Mouse (Mus musculus) liver, embryonic 15.5 days (tissue): ENCODE data around the gene Mchr1. TPM values are rescaled to one million over a fixed set of nuclear protein-coding genes. Genes with fewer than 3 reads are reported as not detected.
A peak's percentile ranks its signal among the peaks of the same experiment; 100 is the strongest.

Source experiments
- ATAC-seq: fragments of 200-750 bp; cut with Nextera tagmentation; 2 replicates; pipeline ENCODE4 v1.8.0; 2017; ENCODE audit warnings: moderate number of reproducible peaks, mild to moderate bottlenecking, moderate library complexity; ENCODE audit not compliant: insufficient read depth
- H3K27ac ChIP-seq: fragments of 300-500 bp; sonication (generic); replicated peaks from 2 replicates; pipeline ENCODE4 v1.5.1; 2015; ENCODE audit warnings: mild to moderate bottlenecking, inconsistent platforms
- H3K27me3 ChIP-seq: fragments of 300-500 bp; sonication (generic); 2 replicates; pipeline ENCODE4 v1.6.1; 2015; ENCODE audit warnings: mild to moderate bottlenecking, inconsistent platforms
- H3K36me3 ChIP-seq: fragments of 300-500 bp; sonication (generic); replicated peaks from 2 replicates; pipeline ENCODE4 v1.6.1; 2015; ENCODE audit warnings: moderate library complexity, mild to moderate bottlenecking, inconsistent platforms
- H3K4me1 ChIP-seq: fragments of 300-500 bp; sonication (generic); replicated peaks from 2 replicates; pipeline ENCODE4 v1.6.1; 2015; ENCODE audit warnings: inconsistent platforms
- H3K4me2 ChIP-seq: fragments of 300-500 bp; sonication (generic); 2 replicates; pipeline ENCODE4 v1.6.1; 2015; ENCODE audit warnings: moderate library complexity, mild to moderate bottlenecking, inconsistent platforms
- H3K4me3 ChIP-seq: fragments of 300-500 bp; sonication (generic); replicated peaks from 2 replicates; pipeline ENCODE4 v1.5.1; 2015; ENCODE audit warnings: mild to moderate bottlenecking, inconsistent platforms
- H3K9ac ChIP-seq: fragments of 300-500 bp; sonication (generic); 2 replicates; pipeline ENCODE4 v1.6.1; 2015; ENCODE audit warnings: moderate library complexity, mild to moderate bottlenecking, inconsistent platforms
- H3K9me3 ChIP-seq: fragments of 300-500 bp; sonication (generic); replicated peaks from 2 replicates; pipeline ENCODE4 v1.6.1; 2016; ENCODE audit warnings: inconsistent platforms
- WGBS: fragments of 180-500 bp; shearing (Covaris S2); methylation state at CpG from one replicate; pipeline ENCODE4 v1.1.7; 2015; ENCODE audit warnings: mixed read lengths; ENCODE audit not compliant: insufficient replicate concordance; 5-methylcytosine and 5-hydroxymethylcytosine counted together
- polyA plus RNA-seq: library from polyadenylated mRNA; unstranded; fragments of >200 nt; fragmentation: Nextera tagmentation; extraction: Ambion mirVana; gene quantifications from 2 replicates; pipeline ENCODE4 v1.2.1, GENCODE M21; 2015

The Mchr1 gene
- 0.07 and 0.08 TPM in 2 replicates for polyA plus RNA-seq

GRCm38 (mm10) chr15:81235086-81235920, at the start of gene Mchr1:
Mchr1 (plus strand) TSS chr15:81235499.
- Histone ChIP-seq H3K9ac (no peak within 1 kb of the TSS), H3K36me3 (no peaks in the 10 kb centered on the region), H3K9me3 (no peaks in the 10 kb centered on the region), H3K27ac (no peak within 1 kb of the TSS), H3K27me3 (peaks cover 60% of the 10 kb centered on the region), H3K4me2 (peak within 1 kb of the TSS; percentile 55), H3K4me3 (peak within 1 kb of the TSS; percentile 12; the same call in 1 of the 2 replicates), H3K4me1 (no peaks in the 10 kb centered on the region)
- WGBS = 5% methylated on average over 25 of the region's 25 CpGs
- no peak for ATAC-seq

GRCm38 (mm10) chr15:81189061-81189460, 46.2 kb upstream of the Mchr1 start:
- Histone ChIP-seq H3K27me3 (no peaks in the 10 kb centered on the region), H3K4me3 (no peak overlapping the region), H3K36me3 (no peaks in the 10 kb centered on the region), H3K4me1 (peaks cover 37% of the 10 kb centered on the region), H3K9ac (no peak overlapping the region), H3K9me3 (no peaks in the 10 kb centered on the region), H3K4me2 (no peak overlapping the region; the same call in 1 of the 2 replicates), H3K27ac (no peak overlapping the region)
- ATAC-seq = no peak
- 84% methylated on average over 2 of the region's 2 CpGs for WGBS

- Histone ChIP-seq H3K36me3 (no peaks in the 10 kb centered on the region), H3K9me3 (no peaks in the 10 kb centered on the region), H3K9ac (peak overlapping the region; percentile 74), H3K4me2 (peak overlapping the region; percentile 98), H3K27me3 (no peaks in the 10 kb centered on the region), H3K4me3 (peak overlapping the region; percentile 72), H3K4me1 (peaks cover 37% of the 10 kb centered on the region), H3K27ac (peak overlapping the region; percentile 58; the same call in 1 of the 2 replicates)
- ATAC-seq = peak; percentile 17
- 1% methylated on average over 37 of the region's 46 CpGs for WGBS
These were observed 45.2 kb upstream of the Mchr1 start for GRCm38 (mm10) chr15:81190011-81190629.

- H3K4me1 ChIP-seq = peaks cover 36% of the 10 kb centered on the region
- peak within 1 kb of the TSS; percentile 58 for H3K27ac ChIP-seq
- peak; percentile 98 for ATAC-seq
- peak within 1 kb of the TSS; percentile 98 for H3K4me2 ChIP-seq
- H3K36me3 ChIP-seq = no peaks in the 10 kb centered on the region
- H3K4me3 ChIP-seq = peak within 1 kb of the TSS; percentile 72
- no peaks in the 10 kb centered on the region for H3K27me3 ChIP-seq
- no peaks in the 10 kb centered on the region for H3K9me3 ChIP-seq
- WGBS = under 1% methylated on average over 48 of the region's 48 CpGs
- peak within 1 kb of the TSS; percentile 74 for H3K9ac ChIP-seq
These were observed 44.6 kb upstream of the Mchr1 start, which contains the start of gene Mrtfa for GRCm38 (mm10) chr15:81190630-81191178. Mrtfa (minus strand) TSS chr15:81190757.

GRCm38 (mm10) chr15:81191303-81191702, 44.0 kb upstream of the Mchr1 start:
- H3K9ac ChIP-seq = peak overlapping the region; percentile 43
- peak overlapping the region; percentile 98 for H3K4me2 ChIP-seq
- H3K4me1 ChIP-seq = peaks cover 30% of the 10 kb centered on the region
- peak overlapping the region; percentile 54; the same call in 1 of the 2 replicates for H3K27ac ChIP-seq
- WGBS = 25% methylated on average over 9 of the region's 9 CpGs
- ATAC-seq = no peak
- peak overlapping the region; percentile 72 for H3K4me3 ChIP-seq
- no peaks in the 10 kb centered on the region for H3K27me3 ChIP-seq
- H3K9me3 ChIP-seq = no peaks in the 10 kb centered on the region
- no peaks in the 10 kb centered on the region for H3K36me3 ChIP-seq

- H3K27ac ChIP-seq = no peak overlapping the region
- no peaks in the 10 kb centered on the region for H3K27me3 ChIP-seq
- H3K4me2 ChIP-seq = no peak overlapping the region
- no peaks in the 10 kb centered on the region for H3K36me3 ChIP-seq
- H3K4me1 ChIP-seq = peaks cover 36% of the 10 kb centered on the region
- H3K4me3 ChIP-seq = no peak overlapping the region
- no peak for ATAC-seq
- H3K9ac ChIP-seq = no peak overlapping the region
- H3K9me3 ChIP-seq = no peaks in the 10 kb centered on the region
- 85% methylated on average over 5 of the region's 5 CpGs for WGBS
These were observed 43.0 kb upstream of the Mchr1 start for GRCm38 (mm10) chr15:81192316-81192715.

- Histone ChIP-seq H3K27me3 (no peaks in the 10 kb centered on the region), H3K4me1 (peaks cover 35% of the 10 kb centered on the region), H3K9me3 (no peaks in the 10 kb centered on the region), H3K4me3 (no peak overlapping the region), H3K27ac (no peak overlapping the region), H3K9ac (no peak overlapping the region), H3K4me2 (no peak overlapping the region), H3K36me3 (no peaks in the 10 kb centered on the region)
- no peak for ATAC-seq
- WGBS = 83% methylated on average over 8 of the region's 8 CpGs
These were observed 42.4 kb upstream of the Mchr1 start for GRCm38 (mm10) chr15:81192858-81193257.

- H3K9me3 ChIP-seq = no peaks in the 10 kb centered on the region
- ATAC-seq = no peak
- WGBS = 66% methylated on average over 6 of the region's 6 CpGs
- peaks cover 29% of the 10 kb centered on the region for H3K4me1 ChIP-seq
- H3K27me3 ChIP-seq = no peaks in the 10 kb centered on the region
- no peak overlapping the region for H3K4me2 ChIP-seq
- no peak overlapping the region for H3K27ac ChIP-seq
- no peak overlapping the region for H3K4me3 ChIP-seq
- H3K36me3 ChIP-seq = no peaks in the 10 kb centered on the region
- no peak overlapping the region for H3K9ac ChIP-seq
These were observed 40.5 kb upstream of the Mchr1 start for GRCm38 (mm10) chr15:81194791-81195190.

GRCm38 (mm10) chr15:81195447-81195846, 39.9 kb upstream of the Mchr1 start:
- 43% methylated on average over 4 of the region's 4 CpGs for WGBS
- Histone ChIP-seq H3K9me3 (no peaks in the 10 kb centered on the region), H3K4me3 (no peak overlapping the region), H3K27me3 (no peaks in the 10 kb centered on the region), H3K27ac (no peak overlapping the region), H3K9ac (no peak overlapping the region), H3K4me1 (peaks cover 22% of the 10 kb centered on the region), H3K36me3 (no peaks in the 10 kb centered on the region), H3K4me2 (no peak overlapping the region)
- no peak for ATAC-seq

GRCm38 (mm10) chr15:81197197-81197596, 38.1 kb upstream of the Mchr1 start:
- Histone ChIP-seq H3K9me3 (no peaks in the 10 kb centered on the region), H3K9ac (no peak overlapping the region), H3K4me2 (peak overlapping the region; percentile 7; the same call in 1 of the 2 replicates), H3K27me3 (no peaks in the 10 kb centered on the region), H3K4me1 (peaks cover 13% of the 10 kb centered on the region), H3K27ac (no peak overlapping the region), H3K36me3 (no peaks in the 10 kb centered on the region), H3K4me3 (no peak overlapping the region)
- no peak for ATAC-seq
- WGBS = 47% methylated on average over 10 of the region's 10 CpGs

GRCm38 (mm10) chr15:81198447-81198846, 36.9 kb upstream of the Mchr1 start:
- no peak overlapping the region for H3K4me2 ChIP-seq
- H3K4me3 ChIP-seq = no peak overlapping the region
- H3K4me1 ChIP-seq = peaks cover 13% of the 10 kb centered on the region
- no peaks in the 10 kb centered on the region for H3K36me3 ChIP-seq
- H3K9ac ChIP-seq = no peak overlapping the region
- WGBS = 79% methylated on average over 5 of the region's 5 CpGs
- no peak for ATAC-seq
- H3K27ac ChIP-seq = no peak overlapping the region
- H3K27me3 ChIP-seq = no peaks in the 10 kb centered on the region
- H3K9me3 ChIP-seq = no peaks in the 10 kb centered on the region
